Mouse (Mus musculus) urinary bladder, postnatal 25 days (tissue): ENCODE data around the gene Gsta4.
"Not testable (repeated sequence)": the region's sequence is repeated elsewhere in the genome, so short reads cannot be mapped to it uniquely, and the experiment has no call there.

Experiments
- DNase-seq: peaks from one replicate; pipeline ENCODE4 v3.0.0; 2022; ENCODE audit warnings: low spot score

Gsta4 gene

GRCm38 (mm10) chr9:78182474-78182873 is at the start of gene Gsta4:
Gsta4 (plus strand) TSS chr9:78182774.
- not testable (repeated sequence) for DNase-seq

GRCm38 (mm10) chr9:78135658-78136057 is 46.9 kb upstream of the Gsta4 start:
- no peak for DNase-seq

- DNase-seq, result no peak
Measured at GRCm38 (mm10) chr9:78138044-78138676, 44.4 kb upstream of the Gsta4 start.

- no peak for DNase-seq
Measured at GRCm38 (mm10) chr9:78139463-78139862, 43.1 kb upstream of the Gsta4 start.

GRCm38 (mm10) chr9:78146099-78146498 is 36.5 kb upstream of the Gsta4 start:
- no peak for DNase-seq

GRCm38 (mm10) chr9:78146627-78147026 is 35.9 kb upstream of the Gsta4 start:
- DNase-seq, result no peak

- no peak for DNase-seq
Measured at GRCm38 (mm10) chr9:78148149-78148548, 34.4 kb upstream of the Gsta4 start.

GRCm38 (mm10) chr9:78149770-78150169 is 32.8 kb upstream of the Gsta4 start:
- not testable (repeated sequence) for DNase-seq

- DNase-seq, result no peak
Measured at GRCm38 (mm10) chr9:78154211-78154977, 28.2 kb upstream of the Gsta4 start.

GRCm38 (mm10) chr9:78157221-78157620 is 25.4 kb upstream of the Gsta4 start:
- DNase-seq, result no peak

- no peak for DNase-seq
Measured at GRCm38 (mm10) chr9:78163291-78163690, 19.3 kb upstream of the Gsta4 start.

- DNase-seq, result no peak
Measured at GRCm38 (mm10) chr9:78164741-78165140, 17.8 kb upstream of the Gsta4 start.

GRCm38 (mm10) chr9:78165454-78165853 is 17.1 kb upstream of the Gsta4 start:
- DNase-seq, result no peak

- DNase-seq, result no peak
Measured at GRCm38 (mm10) chr9:78166694-78167452, 15.7 kb upstream of the Gsta4 start.

- no peak for DNase-seq
Measured at GRCm38 (mm10) chr9:78167453-78167969, 15.1 kb upstream of the Gsta4 start.

- no peak for DNase-seq
Measured at GRCm38 (mm10) chr9:78168864-78169263, 13.7 kb upstream of the Gsta4 start.

GRCm38 (mm10) chr9:78174016-78174415 is 8.6 kb upstream of the Gsta4 start:
- DNase-seq, result no peak

GRCm38 (mm10) chr9:78174925-78175276 is 7.7 kb upstream of the Gsta4 start:
- DNase-seq, result not testable (repeated sequence)

- peak; percentile 94 for DNase-seq
Measured at GRCm38 (mm10) chr9:78175277-78176200, 7.0 kb upstream of the Gsta4 start.

- DNase-seq, result no peak
Measured at GRCm38 (mm10) chr9:78176201-78176727, 6.3 kb upstream of the Gsta4 start.

GRCm38 (mm10) chr9:78176831-78177230 is 5.7 kb upstream of the Gsta4 start:
- no peak for DNase-seq
